16 mouse cellular contexts compared by ENCODE assay signal in the genomic region with DNA sequence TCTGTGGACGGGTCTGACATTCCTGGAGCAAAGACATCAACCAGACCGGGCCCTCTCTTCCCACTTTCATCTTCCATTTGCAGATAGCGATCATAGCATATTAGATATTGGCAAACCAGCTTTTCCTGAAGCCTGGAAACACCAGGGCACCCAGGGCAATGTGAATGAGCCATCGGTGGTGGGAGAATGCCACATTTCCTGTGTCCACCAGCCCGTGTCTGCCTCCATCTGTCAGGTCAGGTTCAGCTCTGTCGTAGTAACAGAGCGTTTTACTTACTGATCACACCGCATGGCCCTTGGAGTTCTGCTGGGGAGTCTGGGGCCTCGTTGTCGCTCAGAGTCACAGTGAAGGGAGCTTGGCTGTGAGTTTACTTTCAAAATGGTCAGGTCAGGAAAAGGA.
DNase-seq lines count a peak whose midpoint lies in the region.
"Had no signal": no experiment of that assay in that cellular context is flagged by ENCODE, and none has a peak within 500 bp of the region (broad histone marks: within the 10 kb centered on the region; RNA-seq: fewer than 3 reads in every experiment).

No protein-coding gene starts in this region.

- DNase-seq in MN1 (ENCODE audit: low spot score) = peak; percentile 18
- peak; percentile 58 for DNase-seq in brain, adult 2 months (ENCODE audit: low read depth, low spot score)
- DNase-seq in cerebellum, adult 8-10 months = peak; percentile 29
- peak; percentile 68 to 71 for DNase-seq in cerebellum, postnatal 25 days
- no peak for DNase-seq in gastrocnemius, postnatal 36 days
- no peak for DNase-seq in kidney, postnatal 14 days
- DNase-seq in B cell, adult 2 months = no peak
- DNase-seq: adrenal gland, postnatal 14 days; gastrocnemius, adult 2 months; heart, postnatal 10 days; kidney, postnatal 36 days; liver, postnatal 0 days; lung, postnatal 36 days; right cerebral cortex, adult 18-20 months; spleen, adult 18-20 months; thymus, postnatal 14 days had no signal

- intact Hi-C loops in gastrocnemius, postnatal 36 days (cut with DNase I) = no loop called here

Comparison
In these comparisons a context has a peak if more than half of its experiments do, and no peak if none do; other contexts are left out.
1. DNase-seq: peak in MN1 (single experiment), brain, adult 2 months (single experiment), cerebellum, adult 8-10 months (single experiment) and cerebellum, postnatal 25 days (2 of 2); none in gastrocnemius, postnatal 36 days (0 of 2), kidney, postnatal 14 days (single experiment) and B cell, adult 2 months (0 of 2).